ENCODE assay signal across 15 mouse cellular contexts in the genomic region with DNA sequence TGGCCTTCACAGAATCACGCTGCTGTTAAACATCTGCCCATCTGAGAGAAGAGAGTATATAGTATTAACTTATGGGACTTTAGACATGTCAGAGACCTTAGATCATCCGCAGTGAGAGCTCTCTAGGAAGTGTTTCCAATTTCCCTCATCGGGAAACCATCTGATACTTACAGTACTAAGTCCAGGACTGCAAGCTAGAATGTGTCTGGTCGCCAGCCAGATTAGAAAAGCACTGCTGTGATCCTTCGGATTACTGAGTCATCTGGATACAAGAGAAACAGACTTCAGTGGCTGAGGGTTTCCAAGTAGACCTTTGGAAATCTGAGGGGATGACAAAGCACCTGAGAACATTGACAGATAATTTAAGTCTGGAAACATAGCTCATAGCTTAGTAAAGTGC.
"Had no signal": no experiment of that assay in that cellular context is flagged by ENCODE, and none has a peak within 500 bp of the region (broad histone marks: within the 10 kb centered on the region; RNA-seq: fewer than 3 reads in every experiment).

No protein-coding gene starts in this region.

- H3K4me2 ChIP-seq: intestine, embryonic 15.5 days; limb, embryonic 13.5 days; liver, embryonic 13.5 days; lung, embryonic 15.5 days; midbrain, embryonic 11.5 days; midbrain, embryonic 15.5 days; neural tube, embryonic 12.5 days had no signal

- ATAC-seq: intestine, embryonic 15.5 days; liver, postnatal 0 days; midbrain, embryonic 15.5 days had no signal

- H3K36me3 ChIP-seq: intestine, embryonic 15.5 days; limb, embryonic 13.5 days; liver, embryonic 13.5 days; lung, embryonic 15.5 days; midbrain, embryonic 15.5 days; neural tube, embryonic 12.5 days had no signal

- H3K9me3 ChIP-seq: intestine, embryonic 15.5 days; limb, embryonic 13.5 days; liver, embryonic 13.5 days; lung, embryonic 15.5 days; megakaryocyte, embryonic 14.5 days; midbrain, embryonic 15.5 days; neural tube, embryonic 12.5 days had no signal

- H3K4me1 ChIP-seq: intestine, embryonic 15.5 days; limb, embryonic 13.5 days; liver, embryonic 13.5 days; lung, embryonic 15.5 days; megakaryocyte, embryonic 14.5 days; midbrain, embryonic 15.5 days; neural tube, embryonic 12.5 days had no signal

- H3K27ac ChIP-seq: intestine, embryonic 15.5 days; layer of hippocampus, adult 2 months; limb, embryonic 13.5 days; liver, embryonic 13.5 days; lung, embryonic 15.5 days; macrophage; midbrain, embryonic 15.5 days; neural tube, embryonic 12.5 days had no signal

- H3K4me3 ChIP-seq: intestine, embryonic 15.5 days; layer of hippocampus, adult 2 months; limb, embryonic 13.5 days; liver, embryonic 13.5 days; lung, embryonic 15.5 days; megakaryocyte, embryonic 14.5 days; midbrain, embryonic 15.5 days; neural tube, embryonic 12.5 days had no signal

- H3K27me3 ChIP-seq: intestine, embryonic 15.5 days; limb, embryonic 13.5 days; liver, embryonic 13.5 days; lung, embryonic 15.5 days; megakaryocyte, embryonic 14.5 days; midbrain, embryonic 15.5 days; neural tube, embryonic 12.5 days had no signal

- DNase-seq: kidney, adult 18-20 months; liver, embryonic 13.5 days; liver, postnatal 0 days; lung, postnatal 14 days; thymus, adult 18-20 months; thymus, postnatal 14 days had no signal

- H3K9ac ChIP-seq: intestine, embryonic 15.5 days; limb, embryonic 13.5 days; liver, embryonic 13.5 days; liver, postnatal 0 days; lung, embryonic 15.5 days; midbrain, embryonic 15.5 days; neural tube, embryonic 12.5 days had no signal
